Mouse (Mus musculus): ENCODE results near the gene Zbtb8b.
"Not testable (repeated sequence)": the region's sequence is repeated elsewhere in the genome, so short reads cannot be mapped to it uniquely, and the experiment has no call there.

Zbtb8b gene

DNA sequence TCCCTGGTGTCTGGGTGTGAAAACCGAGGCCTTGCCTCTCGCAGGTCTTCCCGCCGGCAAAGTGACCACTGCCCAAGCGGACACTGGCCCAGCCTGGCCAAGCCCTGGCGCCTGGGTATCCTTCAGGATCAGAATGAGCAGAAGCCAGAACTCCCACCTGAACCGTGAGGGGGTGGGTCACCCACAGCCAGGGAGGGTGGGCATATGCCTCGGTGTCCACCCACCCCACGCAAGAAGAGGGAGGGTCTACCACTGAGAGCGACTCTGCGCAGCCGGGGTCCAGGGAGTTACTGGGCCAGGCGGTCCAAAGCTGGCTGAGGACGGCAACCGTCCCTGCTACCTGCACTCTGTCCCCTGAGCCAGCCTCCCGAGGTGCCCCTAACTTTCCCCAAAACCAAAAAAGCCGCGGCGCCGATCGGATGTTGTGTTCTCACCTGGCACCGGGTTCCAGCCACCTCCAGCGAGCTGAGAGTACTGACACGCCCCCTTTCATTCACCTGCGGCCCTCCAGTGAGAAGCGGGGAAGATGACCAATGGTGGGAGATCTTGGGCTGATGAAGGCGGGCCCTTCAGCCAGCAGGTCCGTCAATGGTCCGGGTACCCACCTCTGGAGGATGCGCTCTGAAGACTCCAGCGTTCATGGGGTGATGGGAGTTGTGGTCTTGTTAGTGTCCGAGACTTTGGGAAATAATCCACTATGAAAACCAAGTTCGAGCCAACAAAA is at the start of gene Zbtb8b:
Gene Zbtb8b, minus strand, starts transcription at position 514 of the 724 bp plus-strand sequence.
- DNase-seq = peak; percentile 64

DNA sequence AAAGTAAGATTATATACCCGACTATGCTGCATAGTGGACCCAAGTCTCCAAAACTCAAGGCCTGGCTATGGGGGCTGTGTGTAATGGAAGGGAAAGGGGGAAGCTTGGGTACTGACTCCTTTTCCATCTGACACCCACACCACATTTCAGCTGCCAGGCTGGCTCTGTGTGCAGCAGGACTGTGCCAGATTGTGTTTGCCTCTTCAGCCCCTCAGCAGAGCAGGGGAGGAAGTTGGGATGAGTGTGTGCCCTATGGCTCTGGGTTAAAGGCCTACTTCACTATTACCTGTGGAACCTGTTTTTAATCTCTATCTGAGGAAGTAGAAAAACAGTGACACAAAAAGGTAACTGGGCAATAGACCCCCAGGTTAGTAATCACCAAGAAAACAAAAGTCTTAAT is 40.4 kb upstream of the Zbtb8b start:
- no peak for DNase-seq

GRCm38 (mm10) chr4:129479863-129480262 is 39.2 kb upstream of the Zbtb8b start:
- DNase-seq = no peak

GRCm38 (mm10) chr4:129476047-129476446 is 35.4 kb upstream of the Zbtb8b start:
- no peak for DNase-seq

GRCm38 (mm10) chr4:129464286-129464815 is 23.7 kb upstream of the Zbtb8b start:
- DNase-seq = no peak

DNA sequence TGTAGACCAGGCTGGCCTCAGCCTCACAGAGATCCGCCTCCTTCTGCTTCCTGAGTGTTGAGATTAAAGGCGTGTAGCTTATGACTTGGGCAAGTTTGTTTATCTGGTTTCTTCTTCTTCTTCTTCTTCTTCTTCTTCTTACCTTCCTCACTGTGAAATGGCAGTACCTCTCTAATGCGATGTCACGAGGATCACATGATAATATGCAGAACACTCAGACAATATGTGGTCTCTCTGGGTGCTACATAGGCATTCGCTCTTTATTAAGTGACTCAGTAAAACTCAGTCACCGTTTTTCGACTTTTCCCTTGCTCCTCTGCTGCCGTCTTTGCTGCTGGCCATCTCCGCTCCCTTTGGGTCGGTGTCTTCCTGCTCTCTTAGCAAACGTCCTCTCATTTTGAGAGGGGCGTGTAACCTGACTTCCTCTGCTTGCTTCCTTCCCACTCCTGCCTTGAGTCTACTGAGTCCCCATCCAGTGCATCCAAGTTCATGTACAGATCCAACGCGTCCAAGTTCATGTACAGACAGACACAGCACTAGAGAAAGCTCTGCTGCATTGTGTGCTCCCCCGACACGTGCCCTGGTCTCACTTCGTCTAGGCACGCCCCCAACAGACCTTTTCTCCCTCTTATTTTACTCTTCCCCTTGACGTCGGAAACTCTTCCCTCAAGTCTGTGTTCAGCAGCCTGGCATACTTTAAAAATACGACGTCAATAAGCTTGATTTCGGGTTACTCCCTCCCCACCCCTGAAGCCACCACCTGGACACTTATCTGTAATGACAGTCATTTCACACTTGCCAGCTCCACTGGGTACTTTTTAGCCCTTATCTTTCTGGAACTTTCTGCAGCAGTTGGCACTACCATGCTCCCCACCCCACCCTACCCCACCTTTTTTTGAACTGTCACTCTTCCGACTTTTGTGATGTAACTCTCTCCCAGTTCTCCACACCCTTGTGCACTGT is 22.7 kb upstream of the Zbtb8b start:
- DNase-seq = no peak

DNA sequence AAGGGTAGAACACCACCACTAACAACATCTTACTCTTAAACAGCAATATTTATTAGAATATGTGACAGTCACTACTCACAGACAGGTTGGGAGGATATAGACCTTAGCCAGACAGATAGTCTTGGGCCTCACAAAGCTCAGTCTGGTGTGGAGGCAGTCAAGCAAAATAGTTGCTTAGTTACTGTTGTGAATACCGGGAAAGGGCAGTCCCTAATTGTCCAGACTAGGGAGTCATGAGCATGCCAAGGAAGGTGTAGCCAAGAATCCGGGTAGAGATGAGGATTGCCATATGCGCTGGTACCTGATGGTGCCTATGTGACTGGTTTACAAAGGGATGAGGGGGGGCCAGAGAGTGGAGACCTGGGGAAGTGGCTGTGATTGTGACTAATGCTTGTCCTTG is 21.5 kb upstream of the Zbtb8b start:
- no peak for DNase-seq

DNA sequence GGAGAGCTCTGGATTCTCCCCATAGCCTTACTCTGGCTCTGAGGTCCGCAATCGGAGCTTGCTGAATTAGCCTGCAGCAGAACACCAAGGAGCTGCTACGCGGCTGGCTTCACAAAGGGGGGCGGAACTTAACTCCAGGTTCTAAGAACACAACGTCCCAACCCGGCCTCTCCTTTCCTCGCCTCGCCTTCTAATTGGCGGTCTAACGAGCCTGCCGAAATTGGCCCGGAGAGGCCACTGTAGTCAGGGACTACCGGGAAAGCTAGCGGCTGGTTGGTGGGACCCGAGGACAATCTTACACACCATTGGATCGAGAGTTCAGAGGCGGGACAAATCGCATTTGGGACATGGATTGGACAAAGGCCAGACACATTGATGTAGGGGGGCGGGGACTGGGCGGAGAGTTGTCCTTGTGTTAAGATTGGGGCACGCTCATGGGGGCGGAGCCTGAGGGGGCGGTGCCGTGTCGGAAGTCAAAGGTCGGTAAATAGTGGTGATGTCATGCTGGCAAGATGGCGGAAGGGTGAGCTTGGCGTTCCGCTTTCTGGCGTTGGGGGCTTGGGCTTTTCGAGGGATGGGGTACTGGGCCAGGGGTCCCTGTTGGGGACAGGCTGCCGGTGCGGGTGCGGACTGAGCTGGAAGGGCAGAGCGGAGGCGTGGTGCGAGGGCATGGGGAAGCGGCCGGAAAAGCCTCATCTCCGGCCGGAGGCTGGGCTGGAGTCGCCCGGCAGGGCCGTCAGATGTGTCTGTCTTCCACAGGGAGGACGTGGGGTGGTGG is 20.7 kb upstream of the Zbtb8b start, which contains the start of gene Bsdc1:
Gene Bsdc1, plus strand, starts transcription at position 399 of the 778 bp plus-strand sequence.
- peak; percentile 100 for DNase-seq

DNA sequence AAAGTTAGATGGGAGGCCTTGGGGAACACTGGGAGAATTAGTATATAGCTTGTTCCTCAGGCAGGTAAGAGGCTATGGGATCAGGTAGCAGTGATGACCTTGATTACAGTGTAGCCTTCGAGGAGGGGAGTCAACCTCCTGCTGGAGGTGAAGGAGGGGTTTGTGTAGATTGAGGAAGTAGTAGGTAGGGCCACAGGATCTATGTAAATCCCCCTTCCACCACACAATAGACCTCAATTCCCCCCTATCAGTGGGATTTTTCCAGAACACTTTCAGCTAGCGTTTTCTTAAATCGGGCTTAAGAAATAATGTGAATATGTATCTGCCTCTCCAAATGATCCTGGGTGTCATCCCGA is 20.2 kb upstream of the Zbtb8b start:
- no peak for DNase-seq

DNA sequence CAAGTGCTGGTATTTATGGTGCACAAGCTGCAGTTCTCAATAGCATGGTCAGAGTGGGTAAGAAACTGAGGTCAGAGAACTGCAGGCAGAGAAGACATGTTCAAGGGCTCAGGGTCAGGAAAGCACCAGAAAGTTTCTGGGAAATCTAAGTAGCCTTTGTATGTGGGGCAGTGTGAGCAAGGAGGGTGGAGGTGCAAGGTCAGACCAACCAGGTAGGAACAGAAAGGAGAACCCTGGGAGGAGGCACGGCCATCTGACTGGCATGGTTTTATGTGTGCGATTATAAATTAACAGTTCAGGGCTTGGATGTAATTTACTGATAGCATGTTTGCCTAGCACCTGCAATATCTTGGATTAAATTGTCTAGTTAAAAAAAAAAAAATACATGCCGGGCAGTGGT is 19.1 kb upstream of the Zbtb8b start:
- no peak for DNase-seq

DNA sequence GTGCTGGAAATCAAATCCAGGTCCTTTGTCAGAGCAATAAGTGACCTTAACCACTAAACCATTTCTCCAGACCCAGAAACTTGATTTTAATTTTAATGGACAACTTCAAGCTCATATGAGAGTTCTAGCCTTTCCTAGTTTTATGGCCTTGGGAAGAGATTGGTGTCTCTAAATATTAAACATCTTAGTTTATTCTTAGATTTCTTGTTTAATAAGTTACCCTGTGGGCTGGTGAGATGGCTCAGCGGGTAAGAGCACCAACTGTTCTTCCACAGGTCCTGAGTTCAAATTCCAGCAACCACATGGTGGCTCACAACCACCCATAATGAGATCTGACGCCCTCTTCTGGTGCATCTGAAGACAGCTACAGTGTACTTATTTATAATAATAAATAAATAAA is 16.7 kb upstream of the Zbtb8b start:
- DNase-seq = not testable (repeated sequence)

- no peak for DNase-seq
Observed at GRCm38 (mm10) chr4:129456126-129456525, 15.5 kb upstream of the Zbtb8b start.

DNA sequence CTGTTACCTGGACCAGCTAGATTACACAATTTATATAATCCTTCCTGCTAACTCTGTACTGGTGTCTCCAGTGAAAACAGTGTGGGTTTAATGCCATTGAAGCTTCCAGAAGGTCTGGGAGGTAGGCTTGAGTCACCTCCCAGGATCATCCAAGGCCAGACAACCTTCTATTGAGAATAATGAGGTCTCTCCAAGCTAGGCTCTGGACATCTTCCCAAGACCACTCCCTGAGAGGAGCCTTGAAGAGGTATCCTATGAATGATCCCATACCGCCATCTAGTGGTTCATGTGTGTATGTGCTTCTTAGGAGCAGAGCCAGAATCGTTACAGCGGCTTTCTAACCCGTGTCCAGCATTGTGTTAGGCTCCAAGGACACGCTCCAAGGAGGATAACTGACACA is 14.6 kb upstream of the Zbtb8b start:
- peak; percentile 66 for DNase-seq

GRCm38 (mm10) chr4:129451471-129452169 is 11.0 kb upstream of the Zbtb8b start:
- DNase-seq = no peak

DNA sequence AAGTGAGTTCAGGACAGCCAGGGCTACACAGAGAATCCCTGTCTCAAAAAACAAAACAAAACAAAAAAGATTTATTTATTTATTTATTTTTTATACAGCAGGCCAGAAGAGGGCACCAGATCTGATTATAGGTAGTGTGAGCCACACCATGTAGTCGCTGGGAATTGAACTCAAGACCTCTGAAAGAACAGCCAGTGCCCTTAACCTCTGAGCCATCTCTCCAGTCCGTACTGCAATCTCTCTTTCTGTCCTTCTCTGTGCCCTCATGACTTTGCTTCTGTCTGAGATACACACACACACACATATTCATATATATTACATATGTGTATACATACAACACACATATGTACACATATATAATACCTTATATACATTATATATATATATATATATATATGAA is 10.2 kb upstream of the Zbtb8b start:
- DNase-seq = no peak

- no peak for DNase-seq
Observed at GRCm38 (mm10) chr4:129448713-129449112, 8.1 kb upstream of the Zbtb8b start.

GRCm38 (mm10) chr4:129447778-129448563 is 7.3 kb upstream of the Zbtb8b start:
- no peak for DNase-seq

DNA sequence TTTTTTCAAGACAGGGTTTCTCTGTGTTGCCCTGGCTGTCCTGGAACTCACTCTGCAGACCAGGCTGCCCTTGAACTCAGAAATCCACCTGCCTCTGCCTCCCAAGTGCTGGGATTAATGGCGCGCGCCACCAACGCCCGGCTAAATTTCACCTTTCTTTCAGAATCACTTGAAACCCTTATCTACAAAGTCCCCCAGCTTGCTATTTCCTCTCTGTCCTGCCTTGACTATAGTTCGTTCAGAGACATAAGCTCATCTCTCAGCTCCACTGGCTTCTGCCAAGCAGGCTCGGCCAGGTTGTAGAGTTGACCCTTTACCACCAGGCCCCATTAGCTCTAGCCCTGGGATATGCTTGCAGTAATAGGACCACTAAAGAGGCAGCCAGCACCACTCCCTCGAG is 6.7 kb upstream of the Zbtb8b start:
- DNase-seq = no peak

DNA sequence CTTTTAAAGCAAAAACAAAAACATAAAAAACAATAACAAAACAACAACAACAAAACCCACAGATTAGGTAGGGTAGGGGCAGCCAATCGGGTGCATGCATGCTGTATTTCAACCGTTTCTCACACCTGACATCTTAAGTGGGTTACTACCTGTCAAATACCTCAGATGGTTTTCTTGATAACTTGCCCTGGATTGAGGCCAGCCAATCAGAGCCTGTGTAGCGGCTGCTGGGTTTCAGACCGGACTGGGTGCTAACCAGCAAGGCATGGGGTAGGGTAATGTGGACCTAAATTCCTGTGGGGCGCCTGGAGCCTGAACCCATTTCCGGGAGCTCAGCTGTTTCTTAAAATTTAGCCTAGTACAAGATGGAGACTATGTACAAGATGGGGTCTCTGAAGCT is 492 bp upstream of the Zbtb8b start:
- no peak for DNase-seq

- no peak for DNase-seq
Observed at GRCm38 (mm10) chr4:129418321-129418720, 22.3 kb downstream of the Zbtb8b start.

DNA sequence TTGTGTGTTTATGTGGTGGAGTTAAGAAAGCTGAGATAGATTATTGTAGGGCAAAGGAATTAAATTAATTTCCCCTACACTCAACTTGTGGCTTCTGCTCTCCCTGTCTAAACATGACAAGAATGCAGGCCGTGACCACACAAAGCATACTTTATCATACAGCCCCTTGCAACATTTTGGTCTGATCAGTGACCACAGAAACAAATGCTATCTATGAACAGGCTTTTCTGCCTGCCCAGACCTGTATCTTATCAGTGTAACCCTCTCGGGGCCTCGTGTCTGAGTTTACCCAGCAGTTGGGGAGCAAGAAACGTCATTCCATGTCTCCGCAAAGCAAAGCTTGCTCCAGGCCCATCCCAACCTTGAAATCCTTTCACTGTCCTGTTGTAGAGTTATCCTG is 24.2 kb downstream of the Zbtb8b start:
- no peak for DNase-seq

Data from cerebellum, adult 11 months (tissue).